Mouse (Mus musculus): ENCODE data around the gene Syne4.

DNA sequence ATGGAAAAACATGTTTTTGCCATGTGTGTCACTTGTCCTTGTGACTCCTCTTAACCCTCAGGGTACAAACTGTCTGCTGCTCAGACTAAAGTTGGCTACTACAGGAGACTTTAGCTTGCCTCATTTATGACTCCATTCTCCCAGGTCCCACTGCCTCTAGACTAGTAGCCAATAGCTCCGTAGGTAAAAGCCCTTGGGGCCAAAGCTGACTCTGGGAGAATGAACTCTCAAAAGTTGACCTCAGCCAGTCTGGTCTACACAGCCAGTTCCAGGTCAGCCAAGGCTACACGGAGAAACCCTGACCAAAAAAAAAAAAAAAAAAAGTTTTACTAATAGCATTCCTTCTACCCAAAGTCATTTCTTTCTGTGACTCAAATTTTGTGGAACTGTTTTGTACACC, 35.7 kb upstream of the Syne4 start:
- TF ChIP-seq CTCF (IDR thresholded peaks at IDR 0.05) = no peak
- no peak for TF ChIP-seq EP300 (IDR thresholded peaks at IDR 0.05)

Measured in lung, postnatal 0 days (tissue).